Mouse (Mus musculus) bone marrow, adult 2 months (tissue): ENCODE measurements around the gene Sfxn1.

Experiments
- CTCF ChIP-seq: fragments of 200-500 bp; IDR thresholded peaks from 2 replicates; pipeline ENCODE4 v1.5.1; 2011; ENCODE audit warnings: low read length, control low read depth; ENCODE audit not compliant: control insufficient read depth, insufficient read depth
- POLR2A ChIP-seq: fragments of 200-500 bp; IDR thresholded peaks from 2 replicates; pipeline ENCODE4 v1.6.1; 2011; ENCODE audit warnings: low read depth, mild to moderate bottlenecking, control low read depth, low read length, borderline replicate concordance; ENCODE audit not compliant: control insufficient read depth

DNA sequence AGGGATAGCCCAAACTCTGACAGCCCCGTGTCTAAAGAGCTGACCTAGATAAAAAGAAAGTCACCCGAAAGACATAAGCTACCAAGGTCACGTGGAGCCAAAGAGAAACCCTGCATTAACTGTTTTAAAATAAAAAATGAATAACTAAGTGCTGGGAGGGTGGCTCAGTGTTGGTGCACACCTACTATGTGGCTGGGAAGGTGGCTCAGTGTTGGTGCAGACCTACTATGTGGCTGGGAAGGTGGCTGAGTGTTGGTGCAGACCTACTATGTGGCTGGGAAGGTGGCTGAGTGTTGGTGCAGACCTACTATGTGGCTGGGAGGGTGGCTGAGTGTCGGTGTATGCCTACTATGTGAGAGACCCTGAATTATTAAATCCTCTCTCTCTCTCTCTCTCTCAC lies 38.0 kb upstream of the Sfxn1 start:
- no peak for TF ChIP-seq CTCF
- TF ChIP-seq POLR2A = no peak
